Comparison of ENCODE assay signal across 11 mouse cellular contexts in genomic region chr15:103388556-103389145, GRCm38 (mm10). TPM values are rescaled to one million over a fixed set of nuclear protein-coding genes. Genes with fewer than 3 reads are reported as not detected.
A peak's percentile ranks its signal among the peaks of the same experiment; 100 is the strongest.
DNase-seq lines count a peak whose midpoint lies in the region; TF ChIP-seq lines count a peak whose summit lies in the region.
"Had no signal": no experiment of that assay in that cellular context is flagged by ENCODE, and none has a peak within 500 bp of the region (broad histone marks: within the 10 kb centered on the region; RNA-seq: fewer than 3 reads in every experiment).

No protein-coding gene starts in this region.

- peak; percentile 25 for DNase-seq in gastrocnemius, postnatal 14 days
- DNase-seq in gastrocnemius, adult 8-10 months (ENCODE audit: low spot score in 2 of 2): no peak
- no peak for DNase-seq in lung, adult 2 months
- DNase-seq in lung, adult 18-20 months: no peak
- DNase-seq in embryo, embryonic 11 days: peak; percentile 60
- DNase-seq in retina, postnatal 1 day: peak; percentile 34
- no peak for DNase-seq in left cerebral cortex, postnatal 4 days
- DNase-seq in left cerebral cortex, adult 11 months (ENCODE audit: low spot score): no peak
- DNase-seq: liver, embryonic 13.5 days had no signal

- intact Hi-C loops in gastrocnemius, postnatal 14 days (cut with DNase I; ENCODE audit: low total_unique reads): loop anchor here (5.0 kb wide), 1 partner anchor 36 kb away; no protein-coding TSS in a partner anchor
- intact Hi-C loops in left cerebral cortex, postnatal 4 days (cut with DNase I): no loop called here

- no peak overlapping the region for H3K4me3 ChIP-seq in lung, adult 2 months (replicated peaks; ENCODE audit: extremely low read depth, low read depth, low read length)
- H3K4me3 ChIP-seq: embryonic facial prominence, embryonic 13.5 days; heart, embryonic 15.5 days; liver, embryonic 13.5 days had no signal

- 43% methylated on average over 4 of the region's 4 CpGs for WGBS in lung, adult 2 months

- TF ChIP-seq POLR2A in lung, adult 2 months (IDR thresholded peaks at IDR 0.05; ENCODE audit: borderline replicate concordance, extremely low read depth, low read depth, low read length): no peak

- H3K4me1 ChIP-seq in lung, adult 2 months (ENCODE audit: control insufficient read depth, insufficient read depth, low read length): peaks cover 5% of the 10 kb centered on the region; the same call in 1 of the 2 replicates
- H3K4me1 ChIP-seq: embryonic facial prominence, embryonic 13.5 days had no signal

- TF ChIP-seq CTCF in lung, adult 2 months (IDR thresholded peaks at IDR 0.05; ENCODE audit: insufficient read depth, low read length): peak; percentile 46

RNA-seq across cellular contexts. Expression of gene Itga5, which starts 22.1 kb away (rescaled TPM):
- 10 to 100 TPM; 22.5 to 25.7 TPM for total RNA-seq in gastrocnemius, postnatal 14 days (2021)
- total RNA-seq in gastrocnemius, adult 8-10 months (2022): 1 to 10 TPM; 4.0 to 4.9 (median 4.5) TPM
- polyA plus RNA-seq in lung, adult 2 months (2012; rRNA removed): 34.3 and 35.9 TPM in 2 replicates
- total RNA-seq in left cerebral cortex, postnatal 4 days (2021): 1 to 10 TPM; 7.4 to 7.6 TPM

RNA-seq across cellular contexts. Expression of gene Gtsf1, which starts 41.6 kb away (rescaled TPM):
- total RNA-seq in gastrocnemius, postnatal 14 days (2021): not detected
- total RNA-seq in gastrocnemius, adult 8-10 months (2022): not detected
- polyA plus RNA-seq in lung, adult 2 months (2012; rRNA removed): not detected in 2 replicates
- not detected for total RNA-seq in left cerebral cortex, postnatal 4 days (2021)
- polyA plus RNA-seq: embryonic facial prominence, embryonic 13.5 days; liver, embryonic 13.5 days had no signal

RNA-seq across cellular contexts. Expression of gene Zfp385a, which starts 48.8 kb away (rescaled TPM):
- 10 to 100 TPM; 31.3 to 32.1 TPM for total RNA-seq in gastrocnemius, postnatal 14 days (2021)
- total RNA-seq in gastrocnemius, adult 8-10 months (2022): 1 to 10 TPM; 5.7 to 6.4 (median 5.9) TPM
- 9.9 and 11.7 TPM in 2 replicates for polyA plus RNA-seq in lung, adult 2 months (2012; rRNA removed)
- total RNA-seq in left cerebral cortex, postnatal 4 days (2021): 10 to 100 TPM; 47.8 to 52.7 TPM

RNA-seq across cellular contexts. Expression of gene Gtsf2, which starts 59.6 kb away (rescaled TPM):
- not detected for total RNA-seq in gastrocnemius, postnatal 14 days (2021)
- not detected for total RNA-seq in gastrocnemius, adult 8-10 months (2022)
- not detected in 2 replicates for polyA plus RNA-seq in lung, adult 2 months (2012; rRNA removed)
- not detected for total RNA-seq in left cerebral cortex, postnatal 4 days (2021)
- polyA plus RNA-seq: embryonic facial prominence, embryonic 13.5 days; heart, embryonic 15.5 days; liver, embryonic 13.5 days had no signal

Comparison
In these comparisons a context has a peak if more than half of its experiments do, and no peak if none do; other contexts are left out.
1. DNase-seq: peak in gastrocnemius, postnatal 14 days (single experiment), embryo, embryonic 11 days (single experiment) and retina, postnatal 1 day (single experiment); none in gastrocnemius, adult 8-10 months (0 of 2), lung, adult 2 months (single experiment), lung, adult 18-20 months (0 of 2), left cerebral cortex, postnatal 4 days (single experiment) and left cerebral cortex, adult 11 months (single experiment).
2. RNA of gene Zfp385a, which starts 48.8 kb away (total RNA-seq): 47.8 to 52.7 TPM in left cerebral cortex, postnatal 4 days and 31.3 to 32.1 TPM in gastrocnemius, postnatal 14 days; 5.7 to 6.4 TPM in gastrocnemius, adult 8-10 months; every median in the first group is over 4 times any median in the second.